ENCODE assay signal across 13 mouse cellular contexts in genomic region chr16:52588291-52588781, GRCm38 (mm10).
DNase-seq lines count a peak whose midpoint lies in the region; ATAC-seq and TF ChIP-seq lines count a peak whose summit lies in the region.
"Had no signal": no experiment of that assay in that cellular context is flagged by ENCODE, and none has a peak within 500 bp of the region (broad histone marks: within the 10 kb centered on the region; RNA-seq: fewer than 3 reads in every experiment).

No protein-coding gene starts in this region.

- no peak overlapping the region for H3K27ac ChIP-seq in forebrain, embryonic 13.5 days
- no peak overlapping the region for H3K27ac ChIP-seq in forebrain, embryonic 11.5 days (ENCODE audit: low read depth, low read length)
- H3K27ac ChIP-seq in left cerebral cortex, adult 2 months: no peak overlapping the region
- H3K27ac ChIP-seq in gastrocnemius, adult 2 months: no peak overlapping the region
- no peak overlapping the region for H3K27ac ChIP-seq in intestine, embryonic 16.5 days (ENCODE audit: low read length)
- H3K27ac ChIP-seq: heart, adult 2 months; stomach, postnatal 0 days had no signal

- DNase-seq in forebrain, embryonic 11.5 days (ENCODE audit: low spot score): no peak
- DNase-seq in left cerebral cortex, postnatal 14 days (ENCODE audit: low spot score in 2 of 2): peak; percentile 5 to 11
- no peak for DNase-seq in left cerebral cortex, adult 2 months (ENCODE audit: extremely low spot score in 1 of 2, low spot score in 2 of 2)
- DNase-seq in B cell, adult 2 months: peak; percentile 19 to 31
- DNase-seq in layer of hippocampus, adult 9-10 months (ENCODE audit: low spot score): peak; percentile 40
- no peak for DNase-seq in gastrocnemius, adult 2 months
- DNase-seq: heart, adult 2 months; kidney, postnatal 36 days had no signal

- H3K4me2 ChIP-seq in forebrain, embryonic 13.5 days: no peak overlapping the region
- H3K4me2 ChIP-seq in forebrain, embryonic 11.5 days (ENCODE audit: low read depth, low read length, severe bottlenecking): no peak overlapping the region
- no peak overlapping the region for H3K4me2 ChIP-seq in intestine, embryonic 16.5 days (ENCODE audit: low read depth, low read length)
- H3K4me2 ChIP-seq: liver, embryonic 11.5 days had no signal

- no peaks in the 10 kb centered on the region for H3K9me3 ChIP-seq in forebrain, embryonic 13.5 days (replicated peaks)
- H3K9me3 ChIP-seq in forebrain, embryonic 11.5 days (ENCODE audit: control insufficient read depth, low read length): no peaks in the 10 kb centered on the region
- H3K9me3 ChIP-seq in intestine, embryonic 16.5 days (ENCODE audit: control insufficient read depth, low read length): no peaks in the 10 kb centered on the region

- 58% methylated on average over 1 of the region's 1 CpGs for WGBS in forebrain, embryonic 13.5 days
- 67% methylated on average over 1 of the region's 1 CpGs for WGBS in forebrain, embryonic 11.5 days
- WGBS in intestine, embryonic 16.5 days: 52% methylated on average over 1 of the region's 1 CpGs

- H3K4me3 ChIP-seq in forebrain, embryonic 13.5 days: no peak overlapping the region
- H3K4me3 ChIP-seq in forebrain, embryonic 11.5 days (ENCODE audit: low read depth, low read length): no peak overlapping the region
- H3K4me3 ChIP-seq in left cerebral cortex, adult 2 months: no peak overlapping the region
- no peak overlapping the region for H3K4me3 ChIP-seq in gastrocnemius, adult 2 months
- H3K4me3 ChIP-seq in intestine, embryonic 16.5 days (ENCODE audit: low read length): no peak overlapping the region
- H3K4me3 ChIP-seq: heart, adult 2 months had no signal

- H3K4me1 ChIP-seq in forebrain, embryonic 13.5 days: no peaks in the 10 kb centered on the region
- no peaks in the 10 kb centered on the region for H3K4me1 ChIP-seq in forebrain, embryonic 11.5 days (replicated peaks; ENCODE audit: control insufficient read depth, insufficient read depth, low read length)
- H3K4me1 ChIP-seq in intestine, embryonic 16.5 days (ENCODE audit: control insufficient read depth, insufficient read depth, low read length): no peaks in the 10 kb centered on the region

- intact Hi-C loops in left cerebral cortex, postnatal 14 days (cut with DNase I): no loop called here
- intact Hi-C loops in left cerebral cortex, adult 2 months (cut with DNase I): no loop called here
- intact Hi-C loops in gastrocnemius, adult 2 months (cut with DNase I): no loop called here

- no peak overlapping the region for H3K9ac ChIP-seq in forebrain, embryonic 13.5 days
- H3K9ac ChIP-seq in forebrain, embryonic 11.5 days (ENCODE audit: low read length): no peak overlapping the region
- no peak overlapping the region for H3K9ac ChIP-seq in intestine, embryonic 16.5 days (ENCODE audit: low read depth, low read length)

- ATAC-seq in forebrain, embryonic 13.5 days: peak; percentile 70; the same call in 1 of the 2 replicates
- no peak for ATAC-seq in forebrain, embryonic 11.5 days (replicated peaks; ENCODE audit: low FRiP score)
- no peak for ATAC-seq in intestine, embryonic 16.5 days
- ATAC-seq: activated CD4-positive, CD25-positive, alpha-beta regulatory T cell, adult 4 months had no signal

- TF ChIP-seq CTCF in left cerebral cortex, adult 2 months (IDR thresholded peaks at IDR 0.05): no peak
- TF ChIP-seq CTCF in gastrocnemius, adult 2 months (IDR thresholded peaks at IDR 0.05): no peak

- H3K36me3 ChIP-seq in forebrain, embryonic 13.5 days (ENCODE audit: poor library complexity, severe bottlenecking): no peaks in the 10 kb centered on the region
- no peaks in the 10 kb centered on the region for H3K36me3 ChIP-seq in forebrain, embryonic 11.5 days (ENCODE audit: control insufficient read depth, insufficient read depth, low read length)
- H3K36me3 ChIP-seq in intestine, embryonic 16.5 days (ENCODE audit: control insufficient read depth, insufficient read depth, low read length): no peaks in the 10 kb centered on the region

- H3K27me3 ChIP-seq in forebrain, embryonic 13.5 days: no peaks in the 10 kb centered on the region
- H3K27me3 ChIP-seq in forebrain, embryonic 11.5 days (ENCODE audit: control insufficient read depth, insufficient read depth, low read length): no peaks in the 10 kb centered on the region
- H3K27me3 ChIP-seq in intestine, embryonic 16.5 days (replicated peaks; ENCODE audit: control insufficient read depth, insufficient read depth, low read length): no peaks in the 10 kb centered on the region

Comparison
In these comparisons a context has a peak if more than half of its experiments do, and no peak if none do; other contexts are left out.
1. DNase-seq: peak in left cerebral cortex, postnatal 14 days (2 of 2), B cell, adult 2 months (2 of 2) and layer of hippocampus, adult 9-10 months (single experiment); none in forebrain, embryonic 11.5 days (single experiment), left cerebral cortex, adult 2 months (0 of 2) and gastrocnemius, adult 2 months (single experiment).